Mouse (Mus musculus) hindbrain, embryonic 13.5 days (tissue): ENCODE results near the gene Ccl22. TPM values are rescaled to one million over a fixed set of nuclear protein-coding genes. Genes with fewer than 3 reads are reported as not detected.

Experiments
- ATAC-seq: fragments of 200-750 bp; cut with Nextera tagmentation; 2 replicates; pipeline ENCODE4 v1.8.0; 2017; ENCODE audit warnings: moderate TSS enrichment; ENCODE audit not compliant: low FRiP score
- H3K27ac ChIP-seq: fragments of 300-500 bp; sonication (generic); 2 replicates; pipeline ENCODE4 v1.5.1; 2015; ENCODE audit warnings: inconsistent platforms, mild to moderate bottlenecking, moderate library complexity
- H3K27me3 ChIP-seq: fragments of 300-500 bp; sonication (generic); 2 replicates; pipeline ENCODE4 v1.6.1; 2015; ENCODE audit warnings: mild to moderate bottlenecking, inconsistent platforms
- H3K36me3 ChIP-seq: fragments of 300-500 bp; sonication (generic); 2 replicates; pipeline ENCODE4 v1.6.1; 2015; ENCODE audit warnings: mild to moderate bottlenecking, inconsistent platforms
- H3K4me1 ChIP-seq: fragments of 300-500 bp; sonication (generic); replicated peaks from 2 replicates; pipeline ENCODE4 v1.6.1; 2015; ENCODE audit warnings: inconsistent platforms
- H3K4me2 ChIP-seq: fragments of 300-500 bp; sonication (generic); 2 replicates; pipeline ENCODE4 v1.6.1; 2015; ENCODE audit warnings: inconsistent platforms, mild to moderate bottlenecking, moderate library complexity
- H3K4me3 ChIP-seq: fragments of 300-500 bp; sonication (generic); 2 replicates; pipeline ENCODE4 v1.5.1; 2015; ENCODE audit warnings: mild to moderate bottlenecking, inconsistent platforms
- H3K9ac ChIP-seq: fragments of 300-500 bp; sonication (generic); 2 replicates; pipeline ENCODE4 v1.6.1; 2015; ENCODE audit warnings: mild to moderate bottlenecking, inconsistent platforms
- H3K9me3 ChIP-seq: fragments of 300-500 bp; sonication (generic); 2 replicates; pipeline ENCODE4 v1.6.1; 2016; ENCODE audit warnings: inconsistent platforms
- WGBS: fragments of 180-500 bp; shearing (Covaris S2); methylation state at CpG from one replicate; pipeline ENCODE4 v1.1.7; 2015; 5-methylcytosine and 5-hydroxymethylcytosine counted together
- polyA plus RNA-seq: library from polyadenylated mRNA; unstranded; fragments of >200 nt; fragmentation: Nextera tagmentation; extraction: Ambion mirVana; gene quantifications from 2 replicates; pipeline ENCODE4 v1.2.1, GENCODE M21; 2015

The Ccl22 gene
- polyA plus RNA-seq, 1 experiment from 2014 or later: not detected

DNA sequence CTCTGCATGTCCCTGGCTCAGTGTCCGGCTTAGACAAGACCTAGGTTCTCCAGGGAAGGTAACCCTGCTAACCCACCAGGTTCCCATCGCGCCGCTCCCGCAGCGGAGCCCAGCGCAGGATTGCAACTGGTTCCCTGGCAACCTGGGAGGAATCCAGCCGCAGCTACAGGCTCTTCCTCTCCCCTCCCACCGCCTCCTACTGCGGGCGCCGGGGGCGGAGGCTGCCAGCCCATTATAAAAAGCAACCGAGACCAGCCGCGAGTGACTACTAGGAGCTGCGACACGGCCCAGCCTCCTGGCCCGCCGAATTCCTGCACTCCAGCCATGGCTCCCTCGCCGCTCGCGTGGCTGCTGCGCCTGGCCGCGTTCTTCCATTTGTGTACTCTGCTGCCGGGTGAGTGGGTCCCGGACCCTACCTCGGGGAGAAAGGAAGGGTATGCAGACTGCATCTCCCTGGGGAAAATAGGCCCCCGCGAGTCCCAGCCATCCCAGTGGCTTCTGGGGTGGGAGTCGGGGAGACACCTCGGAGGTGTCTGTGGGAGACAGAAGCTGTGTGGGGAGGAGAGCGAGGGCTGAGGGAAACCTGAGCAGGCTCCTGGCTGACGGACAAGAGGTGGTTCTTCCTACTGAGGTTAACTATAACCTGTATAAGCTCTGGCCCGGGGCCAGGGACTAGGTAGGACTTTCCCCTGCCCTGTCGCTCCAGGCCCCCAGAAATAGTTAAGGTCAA lies 26.7 kb downstream of the Ccl22 start, which contains the start of gene Cx3cl1:
TSS of gene Cx3cl1 (plus strand) at position 69 of the 730 bp plus-strand sequence.
- ATAC-seq: peak; percentile 82

GRCm38 (mm10) chr8:94773048-94773447 lies 27.7 kb downstream of the Ccl22 start:
- WGBS: 43% methylated on average over 6 of the region's 6 CpGs
- Histone ChIP-seq H3K4me3 (peak overlapping the region; percentile 49), H3K4me2 (peak overlapping the region; percentile 64), H3K9me3 (no peaks in the 10 kb centered on the region), H3K27me3 (peaks cover 25% of the 10 kb centered on the region), H3K27ac (no peak overlapping the region), H3K9ac (no peak overlapping the region), H3K4me1 (peaks cover 39% of the 10 kb centered on the region), H3K36me3 (no peaks in the 10 kb centered on the region)
- no peak for ATAC-seq

More for the DNA sequence above, 26.7 kb downstream of the Ccl22 start, which contains the start of gene Cx3cl1:
- Histone ChIP-seq H3K4me1 (peaks cover 36% of the 10 kb centered on the region), H3K27me3 (peaks cover 25% of the 10 kb centered on the region), H3K4me2 (peak within 1 kb of the TSS; percentile 64), H3K4me3 (peak within 1 kb of the TSS; percentile 49), H3K27ac (peak within 1 kb of the TSS; percentile 55), H3K9ac (peak within 1 kb of the TSS; percentile 74), H3K9me3 (no peaks in the 10 kb centered on the region), H3K36me3 (no peaks in the 10 kb centered on the region)
- WGBS: under 1% methylated on average over 38 of the region's 38 CpGs

- Histone ChIP-seq H3K4me2 (peak overlapping the region; percentile 64), H3K4me3 (0 out of 2 replicates have a peak overlapping the region, but pooled peaks have one; percentile 7), H3K36me3 (no peaks in the 10 kb centered on the region), H3K27ac (no peak overlapping the region; the same call in 1 of the 2 replicates), H3K4me1 (peaks cover 46% of the 10 kb centered on the region), H3K9ac (peak overlapping the region; percentile 36; the same call in 1 of the 2 replicates), H3K9me3 (no peaks in the 10 kb centered on the region), H3K27me3 (peaks cover 22% of the 10 kb centered on the region)
- ATAC-seq: no peak
- WGBS: 17% methylated on average over 12 of the region's 12 CpGs
Observed at GRCm38 (mm10) chr8:94773700-94774171, 28.3 kb downstream of the Ccl22 start.

DNA sequence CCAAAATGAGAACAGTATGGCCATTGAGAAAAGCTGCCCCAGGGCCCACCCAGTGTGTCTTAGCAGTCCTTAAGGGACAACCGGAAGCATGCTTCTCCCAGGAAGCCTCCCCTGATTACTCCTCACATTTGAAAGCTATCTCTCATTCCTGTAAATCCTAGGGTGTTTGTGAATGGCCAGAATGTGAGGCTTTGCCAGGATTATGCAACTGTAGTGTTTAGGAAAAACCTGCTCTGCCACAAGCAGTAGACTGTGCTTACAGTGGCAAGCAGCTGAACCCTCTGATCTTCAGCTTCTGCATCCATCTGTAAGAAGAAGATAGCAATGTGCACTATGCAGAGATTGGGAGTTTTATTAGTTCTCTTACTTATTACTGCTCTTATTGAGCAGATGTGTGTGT lies 29.2 kb downstream of the Ccl22 start:
- Histone ChIP-seq H3K4me1 (peaks cover 49% of the 10 kb centered on the region), H3K4me3 (no peak overlapping the region), H3K9me3 (no peaks in the 10 kb centered on the region), H3K27me3 (peaks cover 15% of the 10 kb centered on the region), H3K9ac (no peak overlapping the region), H3K4me2 (no peak overlapping the region), H3K36me3 (0 out of 2 replicates have a peak, but pooled peaks cover 3% of the 10 kb centered on the region), H3K27ac (no peak overlapping the region)
- WGBS: 100% methylated on average over 1 of the region's 1 CpGs
- ATAC-seq: no peak

DNA sequence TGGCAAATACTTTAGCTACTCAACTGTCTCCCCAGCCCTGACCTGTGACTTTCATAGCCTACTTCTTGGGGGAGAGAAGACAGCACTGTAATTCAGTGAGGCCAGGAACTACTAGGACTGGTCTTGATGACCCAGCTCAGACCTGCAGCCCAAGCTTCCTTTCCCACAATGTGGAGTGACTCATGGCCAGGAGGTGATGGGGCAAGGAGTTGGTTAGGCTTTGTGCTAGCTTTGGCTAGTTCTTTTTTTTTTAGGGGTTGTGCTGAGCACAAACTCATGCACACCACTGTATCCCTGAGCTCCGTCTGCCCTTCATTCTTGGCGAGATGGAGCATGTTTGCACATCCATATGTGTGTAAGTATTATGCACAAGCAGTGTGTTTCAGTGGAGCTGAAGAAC lies 31.0 kb downstream of the Ccl22 start:
- Histone ChIP-seq H3K4me1 (peaks cover 42% of the 10 kb centered on the region), H3K36me3 (peaks cover 11% of the 10 kb centered on the region; the same call in 1 of the 2 replicates)
- no peak for ATAC-seq

DNA sequence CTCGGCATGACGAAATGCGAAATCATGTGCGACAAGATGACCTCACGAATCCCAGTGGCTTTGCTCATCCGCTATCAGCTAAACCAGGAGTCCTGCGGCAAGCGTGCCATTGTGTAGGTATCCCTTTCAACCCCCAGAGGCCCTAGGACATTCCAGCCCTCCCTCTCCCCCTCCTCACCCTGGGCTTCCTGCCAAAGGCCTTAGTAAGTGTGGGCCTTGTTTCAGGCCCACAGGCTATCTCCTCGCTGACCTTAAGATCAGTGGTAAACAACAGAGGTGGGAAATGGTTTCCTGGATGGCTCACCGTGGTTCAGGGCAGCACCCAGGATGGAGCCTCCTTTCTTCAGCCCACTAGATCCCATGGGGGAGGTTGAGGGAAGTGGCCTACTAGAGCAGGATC lies 32.6 kb downstream of the Ccl22 start:
- no peak overlapping the region for H3K4me2 ChIP-seq
- peaks cover 31% of the 10 kb centered on the region for H3K4me1 ChIP-seq
- peak overlapping the region; percentile 36; the same call in 1 of the 2 replicates for H3K27ac ChIP-seq
- peaks cover 11% of the 10 kb centered on the region; the same call in 1 of the 2 replicates for H3K36me3 ChIP-seq
- no peak overlapping the region for H3K4me3 ChIP-seq
- H3K9ac ChIP-seq: no peak overlapping the region
- no peak for ATAC-seq
- no peaks in the 10 kb centered on the region; the same call in 1 of the 2 replicates for H3K27me3 ChIP-seq
- WGBS: 68% methylated on average over 10 of the region's 10 CpGs
- no peaks in the 10 kb centered on the region for H3K9me3 ChIP-seq

More for the DNA sequence above, 31.0 kb downstream of the Ccl22 start:
- Histone ChIP-seq H3K9ac (no peak overlapping the region), H3K27me3 (no peaks in the 10 kb centered on the region; the same call in 1 of the 2 replicates), H3K4me3 (no peak overlapping the region), H3K4me2 (no peak overlapping the region), H3K27ac (no peak overlapping the region), H3K9me3 (no peaks in the 10 kb centered on the region)
- 94% methylated on average over 2 of the region's 2 CpGs for WGBS

- no peak overlapping the region for H3K4me3 ChIP-seq
- WGBS: 57% methylated on average over 5 of the region's 5 CpGs
- peaks cover 11% of the 10 kb centered on the region; the same call in 1 of the 2 replicates for H3K36me3 ChIP-seq
- H3K27ac ChIP-seq: peak overlapping the region; percentile 45; the same call in 1 of the 2 replicates
- ATAC-seq: no peak
- H3K27me3 ChIP-seq: no peaks in the 10 kb centered on the region
- peaks cover 26% of the 10 kb centered on the region for H3K4me1 ChIP-seq
- no peak overlapping the region for H3K4me2 ChIP-seq
- no peaks in the 10 kb centered on the region for H3K9me3 ChIP-seq
- H3K9ac ChIP-seq: no peak overlapping the region
Observed at GRCm38 (mm10) chr8:94778473-94778872, 33.1 kb downstream of the Ccl22 start.

- Histone ChIP-seq H3K9ac (no peak overlapping the region), H3K27me3 (no peaks in the 10 kb centered on the region), H3K9me3 (no peaks in the 10 kb centered on the region), H3K4me1 (peaks cover 21% of the 10 kb centered on the region), H3K27ac (peak overlapping the region; percentile 45; the same call in 1 of the 2 replicates), H3K36me3 (peaks cover 11% of the 10 kb centered on the region; the same call in 1 of the 2 replicates), H3K4me3 (no peak overlapping the region), H3K4me2 (no peak overlapping the region)
- ATAC-seq: no peak
- 70% methylated on average over 10 of the region's 10 CpGs for WGBS
Observed at GRCm38 (mm10) chr8:94778895-94779533, 33.6 kb downstream of the Ccl22 start.

GRCm38 (mm10) chr8:94779534-94780294 lies 34.3 kb downstream of the Ccl22 start:
- no peak overlapping the region for H3K27ac ChIP-seq
- H3K4me3 ChIP-seq: no peak overlapping the region
- no peaks in the 10 kb centered on the region for H3K9me3 ChIP-seq
- ATAC-seq: no peak
- H3K4me2 ChIP-seq: no peak overlapping the region
- H3K9ac ChIP-seq: no peak overlapping the region
- peaks cover 19% of the 10 kb centered on the region for H3K4me1 ChIP-seq
- peaks cover 11% of the 10 kb centered on the region; the same call in 1 of the 2 replicates for H3K36me3 ChIP-seq
- WGBS: 96% methylated on average over 16 of the region's 16 CpGs
- H3K27me3 ChIP-seq: no peaks in the 10 kb centered on the region

GRCm38 (mm10) chr8:94780491-94781154 lies 35.2 kb downstream of the Ccl22 start:
- Histone ChIP-seq H3K4me3 (no peak overlapping the region), H3K27me3 (no peaks in the 10 kb centered on the region), H3K4me2 (no peak overlapping the region), H3K27ac (no peak overlapping the region), H3K9me3 (no peaks in the 10 kb centered on the region), H3K36me3 (peaks cover 11% of the 10 kb centered on the region; the same call in 1 of the 2 replicates), H3K4me1 (peaks cover 19% of the 10 kb centered on the region), H3K9ac (no peak overlapping the region)
- ATAC-seq: no peak
- 77% methylated on average over 21 of the region's 21 CpGs for WGBS

DNA sequence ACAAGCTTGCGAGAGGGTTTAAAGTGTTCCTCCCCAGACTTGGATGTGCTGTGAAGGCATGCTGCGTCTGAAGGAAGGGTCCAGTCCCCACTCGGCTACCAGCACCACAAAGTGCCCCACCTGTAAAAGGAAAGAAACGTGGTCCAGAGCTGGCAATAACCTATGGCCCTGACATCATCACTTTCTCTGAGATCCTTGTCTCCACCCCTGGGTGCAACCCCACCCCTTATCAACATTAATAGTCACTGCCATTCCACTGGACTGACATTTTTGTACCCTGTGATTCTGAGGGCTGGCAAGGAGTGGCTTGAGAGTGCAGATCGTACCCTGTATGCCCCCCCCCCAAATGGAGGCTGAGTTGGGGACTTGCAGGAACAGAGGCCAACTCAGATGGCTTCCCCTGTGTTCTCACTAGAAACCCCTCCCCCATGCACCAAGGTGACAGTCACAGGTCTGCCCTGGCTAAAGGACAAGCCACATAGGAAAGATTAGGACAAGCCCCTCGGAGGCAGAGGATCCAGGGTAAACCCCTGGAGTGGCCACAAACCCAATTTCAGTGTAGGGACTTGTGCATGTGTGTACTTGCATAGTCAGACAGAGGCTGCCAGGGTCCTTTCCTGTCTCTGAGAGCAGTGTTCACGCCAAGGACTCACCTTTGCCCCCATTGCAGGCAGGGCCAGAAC lies 35.9 kb downstream of the Ccl22 start:
- WGBS: 67% methylated on average over 7 of the region's 7 CpGs
- no peaks in the 10 kb centered on the region for H3K27me3 ChIP-seq
- no peak for ATAC-seq

More for the DNA sequence above, 35.9 kb downstream of the Ccl22 start:
- no peak overlapping the region for H3K4me3 ChIP-seq
- H3K36me3 ChIP-seq: peaks cover 11% of the 10 kb centered on the region; the same call in 1 of the 2 replicates
- H3K9ac ChIP-seq: peak overlapping the region; percentile 29; the same call in 1 of the 2 replicates
- no peak overlapping the region for H3K4me2 ChIP-seq
- H3K4me1 ChIP-seq: peaks cover 19% of the 10 kb centered on the region
- H3K9me3 ChIP-seq: no peaks in the 10 kb centered on the region
- no peak overlapping the region for H3K27ac ChIP-seq
